Mouse (Mus musculus): ENCODE measurements around the gene Duxbl3. TPM values are rescaled to one million over a fixed set of nuclear protein-coding genes. Genes with fewer than 3 reads are reported as not detected.

The Duxbl3 gene
- total RNA-seq (2023), result not detected

DNA sequence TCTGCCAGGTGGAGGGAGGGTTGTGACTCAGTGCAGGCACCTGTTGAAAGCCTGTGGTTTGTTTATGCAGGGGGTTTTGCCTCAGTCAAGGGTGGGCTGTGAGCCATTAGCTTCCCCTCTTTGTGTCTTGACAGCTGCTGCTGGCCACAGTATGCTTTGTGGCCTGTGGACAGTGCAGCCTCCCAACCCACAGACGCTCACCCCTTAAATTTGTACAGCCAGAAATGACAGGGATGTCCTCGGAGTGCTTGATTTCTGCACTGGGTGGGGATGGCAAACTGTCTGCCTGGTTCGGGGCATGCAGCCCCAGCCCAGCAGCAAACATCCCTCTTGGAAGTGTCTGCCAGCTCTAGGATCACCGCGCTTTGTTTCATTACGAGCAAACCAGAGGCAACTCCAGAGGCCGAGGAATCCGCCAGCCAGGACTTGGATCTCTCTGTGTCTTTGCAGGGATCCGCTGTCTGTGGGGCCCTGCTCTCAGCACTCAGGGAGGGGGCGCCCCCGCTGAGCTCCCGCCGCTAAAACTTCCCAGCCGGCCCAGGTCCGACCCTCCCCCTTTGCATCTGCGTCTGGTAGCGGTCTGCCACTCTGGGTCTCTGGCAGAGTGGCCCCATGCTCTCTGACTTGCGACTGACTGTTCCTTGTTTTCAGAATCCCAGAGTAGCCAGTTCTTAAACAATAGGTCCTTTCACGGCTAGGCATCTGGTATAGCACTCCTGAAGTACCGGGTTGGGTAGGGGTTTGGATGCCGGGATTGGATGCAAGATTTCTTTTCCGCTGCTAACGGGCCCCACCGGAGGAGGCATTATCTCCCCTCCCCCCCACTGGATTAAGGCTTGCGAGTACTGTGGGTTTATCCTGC lies at the start of gene Duxbl3:
TSS of gene Duxbl3 (plus strand) at position 207 of the 862 bp plus-strand sequence.

Other genes starting within 250 kb of the Duxbl3 start
- under 1 TPM in 1 of 2 experiments, not detected in 1; 0.47 TPM for gene Gm9780, start 215.3 kb upstream of the Duxbl3 start, total RNA-seq (2023)
- gene Tmem254c, start 190.6 kb upstream of the Duxbl3 start, total RNA-seq (2023), result 10 to 100 TPM in 1 of 2 experiments, 1 to 10 TPM in 1; 1.5 to 11.5 TPM
- gene Cphx2, start 176.4 kb upstream of the Duxbl3 start, total RNA-seq (2023), result not detected
- gene Cphx3, start 175.7 kb upstream of the Duxbl3 start, total RNA-seq (2023), result not detected
- not detected for gene Duxbl2, start 139.6 kb upstream of the Duxbl3 start, total RNA-seq (2023)
- gene Plac9b, start 75.5 kb upstream of the Duxbl3 start, total RNA-seq (2023), result not detected
- gene Tmem254b, start 50.9 kb upstream of the Duxbl3 start, total RNA-seq (2023), result 10 to 100 TPM in 1 of 2 experiments, 1 to 10 TPM in 1; 4.8 to 12.2 TPM

All from monocyte, adult 59 days (primary cell).